Mouse (Mus musculus) myocyte (in vitro differentiated cells): Measurements from ENCODE around the gene Gm45808.
"Not testable (repeated sequence)": the region's sequence is repeated elsewhere in the genome, so short reads cannot be mapped to it uniquely, and the experiment has no call there.

Experiments used
- POLR2A ChIP-seq: IDR thresholded peaks from one replicate; pipeline ENCODE4 v1.6.1; 2011; ENCODE audit warnings: low read depth, mild to moderate bottlenecking, control low read depth, moderate library complexity; ENCODE audit not compliant: insufficient read length
- POLR2AphosphoS2 ChIP-seq: IDR thresholded peaks from one replicate; pipeline ENCODE4 v1.6.1; 2011; ENCODE audit warnings: low read depth, control low read depth; ENCODE audit not compliant: insufficient read length
- TCF12 ChIP-seq: IDR thresholded peaks from one replicate; pipeline ENCODE4 v1.6.1; 2011; ENCODE audit warnings: mild to moderate bottlenecking, control low read depth; ENCODE audit not compliant: poor library complexity, insufficient read depth, severe bottlenecking

GRCm38 (mm10) chr7:45484985-45485384 is 1.6 kb downstream of the Gm45808 start:
- not testable (repeated sequence) for TF ChIP-seq POLR2A, TCF12, POLR2AphosphoS2
